Mouse (Mus musculus) cerebellum, adult 18-20 months (tissue): Measurements from ENCODE around the gene Pkp3.

Experiments
- DNase-seq, 2 experiments: peaks; one replicate each; pipeline ENCODE4 v3.0.0; 2021

The Pkp3 gene

DNA sequence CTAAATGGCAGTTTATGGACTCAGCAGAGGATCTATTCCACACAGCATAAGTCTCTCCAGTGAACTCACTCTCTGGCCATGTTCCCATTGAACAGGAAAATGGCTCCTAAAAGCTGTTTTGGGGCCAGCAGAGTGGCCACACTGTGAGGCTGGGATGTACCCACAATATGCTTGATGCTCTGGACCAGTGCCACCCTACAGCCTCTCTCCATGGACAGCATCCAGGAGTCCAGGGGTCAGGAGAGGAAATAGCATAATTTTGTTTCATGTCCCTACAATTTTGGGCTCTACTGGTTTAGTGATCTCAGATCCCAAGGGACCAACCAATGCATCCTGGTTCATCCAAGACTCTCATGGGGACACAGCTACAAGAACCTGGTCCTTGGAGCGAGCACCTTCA lies 20.5 kb upstream of the Pkp3 start:
- DNase-seq = no peak

DNA sequence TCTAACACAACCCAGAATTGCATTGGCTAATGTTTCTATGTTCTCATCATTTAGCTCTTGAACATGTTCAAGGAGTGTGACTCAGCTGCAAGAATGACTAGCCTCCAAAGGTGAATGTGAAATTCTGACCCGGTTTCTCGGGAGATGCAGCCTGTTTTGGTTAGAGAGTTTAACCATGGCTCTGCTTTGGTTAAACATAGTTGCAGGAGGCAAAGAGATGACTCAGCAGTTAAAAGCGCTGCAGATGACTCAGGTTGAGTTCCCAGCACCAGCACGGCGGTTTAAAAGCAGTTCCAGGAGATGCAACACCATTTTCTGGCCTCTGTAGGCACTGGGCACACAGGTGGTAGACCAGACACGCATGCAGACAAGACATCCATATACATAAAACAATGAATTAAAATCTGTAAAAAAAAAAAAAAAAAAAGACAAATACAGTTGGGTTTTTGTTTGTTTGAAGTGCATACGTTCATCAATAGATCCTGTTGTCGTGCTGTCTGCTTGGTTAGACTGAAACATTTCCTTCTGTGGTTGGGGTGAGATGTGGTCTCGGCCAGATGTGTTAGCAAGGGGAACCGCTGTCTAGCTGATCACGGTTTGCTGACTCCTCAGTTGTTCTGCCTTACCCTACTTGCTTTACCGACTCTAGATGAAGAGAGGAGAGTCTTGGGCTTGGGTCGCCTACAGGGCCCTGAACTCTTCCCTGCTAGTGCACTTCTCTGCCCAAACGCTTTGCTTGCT lies 19.2 kb upstream of the Pkp3 start:
- DNase-seq = no peak

DNA sequence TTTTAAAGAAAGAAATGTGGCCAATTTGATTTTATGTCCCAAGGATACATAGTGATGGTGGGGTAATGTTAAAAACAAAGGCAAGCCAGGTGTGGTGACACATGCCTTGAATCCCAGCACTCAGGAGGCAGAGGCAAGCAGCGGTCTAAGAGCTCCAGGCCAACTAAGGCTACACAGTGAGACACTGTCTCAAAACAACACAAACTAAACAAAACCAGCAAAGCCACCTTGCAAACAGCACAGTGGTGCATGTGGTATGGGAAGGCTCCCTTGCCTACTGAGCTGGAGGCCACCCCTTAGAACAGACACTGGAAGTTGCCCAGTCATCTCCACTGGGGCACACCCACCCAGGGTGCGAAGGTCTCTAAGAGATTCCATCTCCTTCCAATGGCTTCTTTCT lies 18.1 kb upstream of the Pkp3 start:
- no peak for DNase-seq

DNA sequence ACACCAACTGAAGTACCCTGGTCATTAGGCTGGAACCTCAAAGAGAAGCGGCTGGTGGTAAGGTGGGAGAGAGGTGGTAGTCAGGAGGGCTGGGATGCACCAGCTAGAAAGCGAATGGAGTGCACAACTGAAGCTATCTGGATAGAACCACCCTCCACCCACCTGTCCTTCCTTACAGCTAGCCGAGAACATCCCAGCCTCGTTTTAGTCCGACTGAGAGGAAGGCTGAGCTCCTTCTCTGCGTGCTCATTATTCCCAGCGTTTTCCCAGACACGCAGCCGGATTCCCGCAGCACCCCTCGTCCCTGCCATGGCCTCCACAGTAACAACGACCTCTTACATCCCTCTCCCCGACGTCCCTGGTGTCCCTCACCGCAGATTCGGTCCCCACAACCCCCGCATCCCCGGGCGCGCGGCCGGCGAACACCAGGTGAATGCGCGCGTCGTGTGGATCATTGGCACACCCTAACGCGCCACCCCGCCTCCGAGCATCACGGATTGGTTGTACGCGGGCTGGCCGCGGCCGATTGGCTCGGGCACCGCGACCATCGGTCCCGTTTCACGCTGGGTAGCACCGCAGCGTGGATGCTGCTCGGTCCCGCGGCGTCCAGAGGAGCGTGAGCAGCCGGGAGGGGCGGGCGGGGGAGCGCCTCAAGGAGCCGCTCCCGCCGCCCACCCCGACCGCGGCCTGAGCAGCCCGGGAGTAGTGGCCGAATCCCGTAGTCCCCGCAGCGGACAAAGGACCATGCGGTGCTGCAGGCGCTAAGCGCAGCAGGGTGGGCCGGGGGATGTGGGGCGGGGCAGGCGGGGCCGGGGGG lies 17.4 kb upstream of the Pkp3 start, which contains the start of gene B4galnt4:
Gene B4galnt4, plus strand, starts transcription at position 679 of the 817 bp plus-strand sequence.
- DNase-seq = peak; percentile 95 to 96

DNA sequence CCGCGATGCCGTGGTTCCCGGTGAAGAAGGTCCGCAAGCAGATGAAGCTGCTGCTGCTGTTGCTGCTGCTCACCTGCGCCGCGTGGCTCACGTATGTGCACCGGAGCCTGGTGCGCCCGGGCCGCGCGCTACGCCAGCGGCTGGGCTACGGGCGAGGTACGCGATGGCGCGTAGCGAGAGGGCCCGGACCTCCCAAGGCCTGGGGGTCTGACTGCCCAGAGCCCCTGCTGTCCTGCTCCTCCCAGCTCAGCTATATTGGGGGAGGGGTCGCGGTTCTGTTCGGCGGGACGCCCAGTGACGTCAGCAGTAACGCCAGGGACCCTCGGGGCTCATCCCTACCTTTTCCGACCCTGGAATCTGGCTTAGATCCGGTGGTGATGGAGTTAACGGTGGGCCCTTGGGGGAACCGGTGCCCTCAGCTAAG lies 16.7 kb upstream of the Pkp3 start:
- peak; percentile 32 to 50 for DNase-seq

DNA sequence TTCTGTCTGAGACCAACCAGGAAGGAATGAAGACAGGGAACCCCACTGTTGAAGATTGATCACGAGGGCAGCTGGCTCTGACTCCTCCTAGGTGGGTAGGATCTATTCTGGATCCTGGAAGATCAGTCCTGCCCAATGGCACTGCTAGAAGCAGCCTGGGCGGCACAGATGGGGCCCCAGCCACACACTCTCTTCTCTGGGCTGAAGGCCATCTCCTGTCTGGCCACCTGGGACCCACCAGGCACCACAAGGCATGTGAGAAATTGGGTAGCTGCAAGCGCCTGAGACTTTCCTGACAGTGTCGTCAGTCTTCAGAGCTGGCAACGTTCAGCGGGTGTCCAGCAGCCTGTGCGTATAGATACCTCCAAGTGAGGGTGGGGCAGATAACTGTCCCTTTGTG lies 15.5 kb upstream of the Pkp3 start:
- DNase-seq = peak; percentile 62 to 67

DNA sequence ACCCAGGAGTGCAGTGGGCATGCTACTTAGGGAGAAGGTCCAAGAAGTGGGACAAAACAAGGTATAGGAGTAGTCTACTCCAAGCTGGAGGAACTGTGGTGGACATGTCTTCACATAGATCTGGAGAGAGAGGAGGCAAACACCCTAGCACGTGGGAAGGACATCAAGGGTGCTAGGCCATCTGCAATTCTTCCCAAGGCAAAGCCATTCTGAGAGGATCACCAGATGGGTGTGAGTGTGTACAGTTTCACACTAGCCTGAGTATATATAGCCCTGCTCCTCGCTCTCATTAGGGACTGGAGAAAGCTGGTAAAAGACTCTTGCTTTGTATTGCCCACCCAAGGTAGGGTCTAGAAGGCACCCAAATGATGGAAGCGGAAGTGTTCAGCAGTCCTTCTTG lies 14.7 kb upstream of the Pkp3 start:
- no peak for DNase-seq

DNA sequence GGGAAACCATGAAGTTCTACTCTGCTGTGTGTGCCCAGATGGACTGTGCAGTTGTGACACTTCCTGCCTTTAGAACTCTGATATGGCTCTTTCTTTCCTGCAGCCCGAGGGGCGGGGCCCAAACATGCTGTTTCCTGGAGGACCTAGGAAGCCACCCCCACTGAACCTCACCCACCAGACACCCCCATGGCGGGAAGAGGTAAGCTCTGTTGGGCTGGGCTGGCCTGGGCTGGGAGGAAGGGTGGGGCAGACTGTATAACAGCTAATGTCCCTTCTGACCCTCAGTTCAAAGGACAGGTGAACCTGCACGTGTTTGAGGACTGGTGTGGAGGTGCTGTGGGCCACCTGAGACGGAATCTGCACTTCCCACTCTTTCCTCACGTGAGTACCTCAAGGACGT lies 13.8 kb upstream of the Pkp3 start:
- no peak for DNase-seq

DNA sequence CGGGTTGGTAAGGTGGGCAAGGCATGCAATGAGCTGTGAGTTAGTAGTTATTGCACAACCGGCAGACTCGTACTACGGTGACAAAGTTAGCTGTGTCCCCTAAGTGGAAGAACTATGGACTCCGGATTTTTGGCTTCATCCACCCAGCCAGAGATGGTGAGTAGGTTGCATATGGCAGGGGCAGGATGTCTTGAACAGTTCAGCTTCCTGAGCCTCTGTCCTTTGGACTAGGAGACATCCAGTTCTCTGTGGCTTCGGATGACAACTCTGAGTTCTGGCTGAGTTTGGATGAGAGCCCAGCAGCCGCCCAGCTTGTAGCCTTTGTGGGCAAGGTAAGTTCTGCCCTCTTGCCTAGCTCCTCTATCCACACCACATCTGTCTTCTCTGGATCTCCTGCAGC lies 13.4 kb upstream of the Pkp3 start:
- no peak for DNase-seq

DNA sequence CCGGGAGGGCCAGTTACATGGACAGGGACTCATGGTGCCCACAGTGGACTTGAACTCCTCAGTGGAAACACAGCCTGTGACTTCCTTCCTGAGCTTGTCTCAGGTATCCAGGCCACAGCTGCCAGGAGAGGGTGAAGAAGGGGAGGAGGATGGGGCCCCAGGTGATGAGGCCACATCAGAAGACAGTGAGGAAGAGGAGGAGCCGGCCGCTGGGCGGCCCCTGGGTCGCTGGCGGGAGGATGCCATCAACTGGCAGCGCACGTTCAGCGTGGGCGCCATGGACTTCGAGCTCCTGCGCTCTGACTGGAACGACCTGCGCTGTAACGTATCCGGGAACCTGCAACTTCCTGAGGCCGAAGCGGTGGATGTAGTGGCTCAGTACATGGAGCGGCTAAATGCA lies 9.7 kb upstream of the Pkp3 start:
- DNase-seq = no peak

DNA sequence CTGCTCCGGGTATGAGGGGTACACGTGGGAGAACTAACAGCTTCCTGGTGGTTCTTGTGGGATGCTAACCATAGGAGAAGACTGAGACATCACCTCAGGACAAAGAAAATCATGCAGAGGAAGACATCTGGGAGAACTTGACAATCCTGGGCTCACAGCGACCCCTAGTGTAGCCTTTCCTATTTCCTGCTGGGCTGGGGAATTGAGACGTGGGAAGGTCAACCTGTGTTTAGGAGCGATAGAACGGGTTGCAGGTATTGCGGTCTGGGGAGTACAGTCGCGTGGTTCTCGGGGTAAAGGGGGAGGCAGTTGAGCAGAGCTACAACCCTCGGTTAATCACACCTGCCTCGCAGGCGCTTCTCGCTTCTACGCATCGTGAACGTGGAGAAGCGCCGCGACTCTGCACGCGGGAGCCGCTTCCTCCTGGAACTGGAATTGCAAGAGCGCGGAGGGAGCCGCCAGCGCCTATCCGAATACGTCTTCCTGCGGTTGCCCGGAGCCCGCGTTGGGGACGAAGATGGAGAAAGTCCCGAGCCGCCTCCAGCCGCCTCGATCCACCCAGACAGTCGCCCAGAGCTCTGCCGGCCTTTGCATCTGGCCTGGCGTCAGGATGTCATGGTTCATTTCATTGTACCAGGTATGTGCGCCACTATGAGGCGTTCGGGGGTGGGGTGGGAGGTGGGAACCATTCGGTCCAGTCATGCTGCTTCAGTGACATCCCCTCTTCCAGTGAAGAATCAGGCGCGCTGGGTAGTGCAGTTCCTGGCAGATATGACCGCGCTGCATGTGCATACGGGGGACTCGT lies 7.8 kb upstream of the Pkp3 start:
- DNase-seq = peak; percentile 74 to 75

DNA sequence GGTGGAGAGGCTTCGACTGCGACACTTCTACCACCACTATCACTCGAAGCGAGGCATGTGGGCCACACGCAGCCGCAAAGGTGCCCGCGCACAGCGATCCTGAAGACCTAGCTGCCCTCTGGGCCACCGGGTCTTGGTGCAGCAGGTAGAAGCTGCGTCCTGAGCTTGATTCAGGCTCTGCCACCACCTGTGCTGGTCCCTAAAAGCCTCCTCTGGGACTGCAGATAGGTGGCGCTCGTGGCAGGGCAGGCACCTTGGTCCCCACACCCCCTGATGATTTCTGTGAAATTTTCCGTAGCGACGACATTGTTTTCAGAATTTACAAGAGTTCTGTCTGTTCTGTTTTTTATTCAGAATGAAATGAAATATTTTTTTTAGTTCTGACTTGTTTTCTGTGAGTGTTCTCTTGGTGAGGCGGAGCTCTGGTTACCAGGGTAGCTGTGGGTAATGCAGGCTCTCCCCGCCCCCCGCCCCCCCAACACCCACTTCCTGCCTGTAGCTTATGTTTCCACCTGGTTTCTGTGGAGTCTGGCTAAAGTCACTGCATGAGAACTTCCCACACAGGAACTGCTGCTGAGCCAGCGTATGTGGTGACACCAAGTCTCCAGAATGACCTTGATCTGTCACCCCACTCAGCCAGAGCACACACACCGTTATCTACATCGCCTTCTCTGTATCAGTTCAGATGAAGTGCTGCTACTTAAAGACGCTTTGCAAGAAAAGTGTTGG lies 5.8 kb upstream of the Pkp3 start:
- DNase-seq = no peak

DNA sequence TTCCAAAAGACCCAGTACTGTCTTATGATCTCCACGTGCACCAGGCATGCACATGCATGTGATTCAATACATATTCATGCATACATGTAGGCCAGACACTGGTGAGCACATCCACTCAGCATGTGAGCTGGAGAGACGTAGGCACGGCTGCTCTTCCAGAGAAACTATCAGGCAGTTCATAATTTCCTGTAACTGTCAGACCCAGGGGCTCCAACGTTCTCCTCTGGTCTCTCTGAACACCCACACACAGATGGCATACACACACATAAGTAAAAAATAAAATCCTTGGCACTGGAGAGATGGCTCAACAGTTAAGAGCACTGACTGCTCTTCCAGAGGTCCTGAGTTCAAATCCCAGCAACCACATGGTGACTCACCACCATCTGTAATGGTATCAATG lies 4.2 kb upstream of the Pkp3 start:
- no peak for DNase-seq

DNA sequence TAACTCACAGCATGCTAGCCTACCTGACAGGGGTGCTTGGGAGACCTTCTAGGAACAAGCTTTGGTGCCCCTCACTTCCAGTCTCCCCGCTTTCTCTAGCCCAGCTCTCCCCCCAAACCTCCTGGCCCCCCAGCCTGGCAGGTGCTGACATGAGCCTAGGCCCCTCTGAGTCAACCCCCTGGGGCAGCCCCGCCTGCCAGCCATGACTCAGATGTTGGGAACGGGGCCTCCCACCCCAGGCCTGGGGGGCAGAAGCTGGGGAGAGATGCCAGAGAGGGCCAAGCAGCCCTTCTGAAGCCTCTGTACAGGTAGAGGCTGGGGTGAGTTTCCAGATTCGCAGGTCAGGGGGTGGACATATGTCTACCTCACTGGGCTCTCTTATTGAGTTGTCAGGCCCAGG lies 858 bp downstream of the Pkp3 start:
- no peak for DNase-seq

DNA sequence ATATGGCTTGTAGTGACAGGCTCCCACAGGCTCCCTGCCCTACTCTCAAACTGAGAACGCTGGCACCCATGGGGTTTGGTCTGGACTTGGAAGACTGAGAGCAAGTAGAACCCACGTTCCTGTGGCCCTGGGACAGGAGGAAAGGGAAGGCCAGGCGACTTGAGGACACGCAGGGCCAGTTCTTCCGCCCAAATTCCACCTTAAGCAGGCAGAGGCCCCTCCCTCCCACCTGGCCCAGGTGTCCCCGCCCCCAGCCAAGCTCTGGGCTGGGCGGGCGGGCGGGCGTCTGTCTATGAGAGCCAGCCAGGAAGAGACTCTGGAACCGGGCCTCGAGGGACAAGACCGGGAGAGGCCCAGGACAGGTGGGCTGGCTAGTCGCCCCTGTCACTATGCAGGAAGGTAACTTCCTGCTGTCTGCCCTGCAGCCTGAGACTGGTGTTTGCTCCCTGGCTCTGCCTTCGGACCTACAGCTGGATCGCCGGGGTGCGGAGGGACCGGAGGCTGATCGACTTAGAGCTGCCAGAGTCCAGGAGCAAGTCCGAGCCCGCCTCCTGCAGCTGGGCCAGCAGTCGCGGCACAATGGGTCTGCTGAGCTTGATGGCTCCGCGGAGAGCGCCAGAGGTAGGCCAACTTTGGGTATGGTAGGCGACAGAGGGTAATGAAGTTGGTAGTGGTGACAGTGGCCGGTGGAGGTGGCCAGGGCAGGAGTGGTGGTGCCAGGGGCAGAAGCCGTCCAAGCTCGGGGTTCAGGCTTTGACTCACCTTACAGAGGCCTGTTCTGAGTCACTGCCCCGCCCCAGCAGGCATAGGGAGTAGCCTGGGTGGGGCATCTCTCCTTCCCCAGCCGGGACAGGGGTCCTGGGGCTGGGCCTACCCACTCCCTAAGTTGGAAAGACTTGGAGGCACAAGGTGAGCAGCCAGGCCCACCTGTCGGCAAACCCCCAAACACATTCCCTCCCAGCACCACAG lies 1.7 kb downstream of the Pkp3 start:
- DNase-seq = no peak

DNA sequence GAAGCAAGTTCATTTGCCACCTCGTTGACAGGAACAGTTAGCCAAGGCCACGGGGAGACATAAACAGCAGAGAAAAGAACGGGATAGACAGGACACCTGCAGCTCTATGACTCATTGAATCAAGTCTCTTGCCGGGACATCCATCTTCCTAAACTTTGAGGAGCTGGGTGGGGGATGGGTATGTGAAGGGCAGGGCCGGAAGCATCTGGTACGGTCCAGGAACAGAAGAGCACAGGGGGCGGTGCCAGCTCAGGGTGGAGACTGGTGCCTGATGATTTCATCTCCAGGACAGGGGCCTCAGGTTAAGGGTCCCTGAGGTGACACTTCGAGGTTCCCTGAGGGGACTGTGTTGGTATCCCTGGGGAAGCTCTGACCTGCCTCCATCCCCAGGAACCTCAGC lies 9.9 kb downstream of the Pkp3 start:
- no peak for DNase-seq

DNA sequence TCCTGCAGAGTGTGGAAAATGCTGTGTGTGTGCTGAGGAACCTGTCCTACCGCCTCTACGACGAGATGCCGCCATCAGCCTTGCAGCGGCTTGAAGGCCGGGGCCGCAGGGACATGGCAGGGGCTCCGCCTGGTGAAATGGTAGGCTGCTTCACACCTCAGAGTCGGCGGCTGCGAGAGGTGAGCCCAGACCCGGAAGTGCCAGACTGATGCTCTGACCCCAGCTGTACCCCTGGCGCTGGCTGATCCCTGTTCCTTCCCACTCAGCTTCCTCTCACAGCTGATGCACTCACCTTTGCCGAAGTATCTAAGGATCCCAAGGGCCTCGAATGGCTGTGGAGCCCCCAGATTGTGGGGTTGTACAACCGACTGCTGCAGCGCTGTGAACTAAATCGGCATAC lies 10.5 kb downstream of the Pkp3 start:
- DNase-seq = no peak

DNA sequence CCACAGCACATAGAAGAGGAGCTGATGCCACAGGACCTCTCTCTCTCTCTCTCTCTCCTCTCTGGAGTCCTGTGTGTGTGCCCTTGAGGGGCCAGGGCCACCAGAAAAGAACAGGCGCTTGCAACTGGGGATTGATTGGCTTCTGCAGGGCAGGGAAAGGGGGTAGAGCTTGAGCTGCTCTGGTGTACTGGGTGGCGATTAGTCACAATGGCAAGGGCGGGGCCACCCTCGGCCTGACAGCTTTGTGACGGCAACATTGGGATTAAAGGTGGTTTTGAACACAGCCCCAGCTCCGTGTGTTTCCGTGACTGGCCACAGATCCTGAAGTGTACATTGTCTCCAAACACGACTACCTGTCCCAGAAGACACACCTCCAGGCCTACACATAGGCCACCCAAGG lies 12.2 kb downstream of the Pkp3 start:
- no peak for DNase-seq

DNA sequence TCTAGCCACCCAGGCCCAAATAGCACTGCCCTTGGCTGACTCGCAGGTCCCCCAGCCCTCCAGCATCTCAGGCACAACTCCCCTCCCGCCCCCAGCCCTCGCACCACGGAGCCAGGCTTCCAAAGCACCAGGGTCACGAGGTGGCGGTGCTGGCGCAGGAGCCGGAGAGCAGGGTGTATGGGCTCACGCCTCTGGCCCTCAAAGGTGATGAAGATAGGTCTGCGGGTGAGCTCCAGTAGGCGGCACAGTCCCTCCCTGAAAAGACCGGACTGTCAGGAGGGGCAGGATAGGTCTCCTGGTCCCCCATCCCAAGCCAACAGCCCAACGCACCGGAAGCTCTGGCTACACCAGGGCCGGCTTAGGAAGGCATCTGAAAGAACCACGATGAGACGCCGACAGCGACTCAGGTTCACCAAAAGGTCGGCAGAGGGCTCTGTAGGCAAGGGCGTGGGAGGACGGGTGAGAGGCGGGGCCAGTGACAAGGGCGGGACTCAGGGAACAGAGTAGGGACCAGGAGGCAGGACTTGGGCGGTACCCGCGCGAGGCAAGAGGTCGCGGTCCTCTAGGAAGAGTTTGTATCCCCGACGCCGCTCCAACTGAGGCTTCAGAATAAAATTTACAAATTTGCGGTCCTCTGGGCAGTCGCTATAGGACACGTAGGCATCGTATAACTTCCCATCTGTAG lies 14.2 kb downstream of the Pkp3 start:
- DNase-seq = peak; percentile 79 to 91

DNA sequence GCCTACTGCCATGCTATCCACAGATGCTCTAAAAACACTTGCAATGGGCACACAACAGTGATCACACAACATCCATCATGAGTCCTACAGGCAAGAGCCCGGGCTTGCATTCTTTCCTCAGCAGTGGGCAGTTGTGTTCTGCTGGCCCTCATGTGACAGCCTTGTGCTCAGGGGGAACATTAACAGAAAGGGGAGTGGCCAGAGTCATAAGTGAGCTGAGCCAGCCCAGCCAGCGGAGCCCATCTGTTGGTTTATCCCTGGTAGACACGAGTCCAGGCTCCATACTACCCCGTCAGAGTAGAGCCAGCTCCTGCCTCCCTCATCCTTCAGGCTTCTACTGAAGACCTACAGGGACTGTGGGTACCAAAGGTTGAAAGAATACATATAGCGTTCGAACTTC lies 15.9 kb downstream of the Pkp3 start:
- DNase-seq = no peak
